Mouse (Mus musculus) adrenal gland, adult 18-20 months (tissue): ENCODE measurements at regions not wholly inside any gene's neighbourhood (a gene's known extent, or its start where the extent isn't known, plus 50 kb on each side); places are given as distances from the start of the nearest gene placed in this dataset.
"Not testable (repeated sequence)": the region's sequence is repeated elsewhere in the genome, so short reads cannot be mapped to it uniquely, and the experiment has no call there.

Experiments used
- DNase-seq, 2 experiments: peaks; one replicate each; pipeline ENCODE4 v3.0.0; 2021 to 2022; ENCODE audit warnings: low spot score in 2 of 2

DNA sequence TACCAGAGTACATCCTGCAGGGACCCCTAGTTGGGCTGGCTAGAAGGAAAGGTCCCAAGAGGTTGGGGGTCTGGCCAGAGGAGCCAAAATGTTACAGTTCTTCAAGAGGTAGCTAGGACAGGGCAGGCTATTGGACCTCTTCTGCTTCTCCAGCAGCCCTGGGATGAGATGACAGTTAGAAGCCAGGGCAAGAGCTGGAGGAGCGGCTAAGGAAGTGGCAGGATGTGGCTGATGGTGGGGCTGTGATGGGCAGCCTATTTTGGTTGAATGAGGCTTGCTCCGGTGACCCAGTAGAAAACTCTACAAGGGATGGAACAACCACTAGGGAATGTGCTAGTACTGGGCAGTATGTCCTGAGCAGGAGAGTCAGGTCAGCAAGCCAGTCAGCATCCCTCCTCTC, 82.8 kb downstream of the Ddx11 start:
- no peak for DNase-seq

DNA sequence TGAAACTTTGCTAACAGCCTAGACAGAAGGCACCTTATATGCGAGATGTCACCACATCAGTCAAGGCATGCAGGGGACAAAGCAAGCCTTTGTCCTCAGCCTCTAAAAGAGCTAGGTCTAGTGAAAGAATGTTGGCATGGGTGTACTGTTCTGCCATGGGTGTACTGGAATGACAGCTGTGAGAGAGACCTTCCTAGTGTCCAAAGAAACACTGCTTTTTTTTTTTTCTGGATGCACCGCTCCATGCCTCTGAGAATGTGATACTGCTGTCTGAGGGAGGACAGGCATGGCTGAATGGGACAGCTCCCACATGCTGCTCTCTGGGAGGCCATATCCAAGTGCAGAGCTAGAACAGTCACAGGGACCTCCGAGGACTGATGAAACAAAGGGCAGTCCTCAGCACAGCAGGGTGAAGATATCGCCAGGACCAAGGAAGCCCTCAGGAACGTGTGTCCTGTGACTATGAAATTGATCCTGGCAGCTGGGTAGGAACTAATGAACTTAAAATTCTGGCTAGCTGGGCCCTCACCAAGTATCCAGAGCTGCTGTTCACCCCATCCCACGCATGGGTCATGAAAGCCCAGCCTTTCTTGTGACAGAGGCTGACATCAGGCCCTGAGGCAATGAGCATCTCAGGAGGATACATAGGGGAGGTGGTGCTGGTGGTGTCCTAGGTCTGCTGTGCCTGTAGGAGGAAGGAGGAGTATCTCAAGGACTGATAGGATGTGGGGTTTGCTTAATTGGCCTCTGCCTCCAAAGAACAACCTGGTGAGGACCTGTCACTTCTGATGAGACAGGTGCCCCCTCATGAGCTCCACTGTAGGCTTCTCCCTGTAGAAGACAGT, 84.6 kb downstream of the Ddx11 start:
- not testable (repeated sequence) for DNase-seq

DNA sequence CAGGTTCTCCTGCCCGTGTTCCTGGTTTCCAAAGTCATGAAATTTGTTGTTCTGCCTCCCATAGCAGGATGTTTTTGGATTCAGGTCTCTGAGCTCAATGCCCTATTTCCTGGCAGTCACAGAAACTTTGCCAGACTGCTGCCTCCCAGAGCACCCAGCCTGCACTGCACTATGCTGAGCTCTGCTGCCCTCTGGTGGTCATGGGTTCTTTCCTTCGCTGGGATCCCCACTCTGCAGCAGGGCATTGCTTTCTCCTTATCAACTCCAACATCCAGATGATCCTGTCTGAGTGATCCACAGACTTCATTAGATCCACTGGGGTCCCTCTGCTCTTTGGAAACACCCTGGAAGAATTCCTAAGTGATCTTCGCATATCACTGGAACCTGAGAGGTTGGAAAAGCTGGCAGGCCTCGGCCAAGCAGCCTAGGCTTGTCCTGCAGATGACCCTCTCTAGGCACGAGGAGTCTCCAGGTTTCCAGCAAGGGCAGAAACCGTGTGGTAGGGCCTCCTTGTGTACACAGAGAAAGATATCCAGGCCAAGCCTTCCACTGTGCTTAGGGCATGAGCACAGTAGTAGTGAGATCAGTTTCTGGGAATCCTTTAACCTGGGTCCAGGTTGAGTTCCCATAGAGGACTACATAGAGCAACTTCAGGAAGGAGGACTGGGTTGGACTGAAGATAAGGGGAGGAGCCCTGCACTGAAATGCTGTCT, 85.6 kb downstream of the Ddx11 start:
- not testable (repeated sequence) for DNase-seq

DNA sequence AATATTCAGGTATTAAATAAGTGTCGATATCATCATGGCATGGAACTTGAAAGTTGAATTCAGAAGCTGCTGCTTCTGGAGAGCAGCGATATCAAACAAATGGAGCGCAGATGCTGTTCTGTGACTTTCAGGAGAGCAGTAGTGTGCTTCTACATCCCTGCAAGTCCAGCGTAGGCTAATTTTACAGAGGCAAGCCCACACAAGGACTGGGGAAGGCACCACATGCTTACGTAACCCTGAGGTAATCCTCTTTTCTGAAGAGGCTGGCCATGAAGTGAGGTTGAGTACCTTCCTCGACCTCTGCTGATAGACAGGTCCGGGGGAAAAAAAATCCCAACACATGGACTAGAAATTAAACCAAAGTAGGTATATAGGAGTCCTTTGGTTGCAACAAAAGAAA, 88.2 kb downstream of the Ddx11 start:
- no peak for DNase-seq

DNA sequence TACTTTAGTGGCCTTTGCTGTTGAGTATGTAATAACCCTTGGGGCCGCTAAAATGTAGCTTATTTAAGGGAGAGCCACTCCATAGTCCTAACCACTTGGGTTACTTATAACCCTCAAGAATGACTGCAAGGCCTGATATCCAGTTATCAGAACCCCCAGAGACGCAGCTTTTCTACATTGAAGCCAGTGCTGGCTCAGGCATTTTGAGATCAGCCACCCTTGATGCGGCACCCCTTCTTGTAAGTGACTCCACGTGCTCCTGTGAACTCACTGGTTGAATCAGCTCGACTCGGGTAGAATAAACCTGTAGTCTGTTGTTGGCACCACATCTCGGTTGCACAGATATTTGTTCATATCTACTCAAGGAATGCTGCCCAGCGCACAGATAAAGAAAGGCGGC, 89.3 kb downstream of the Ddx11 start:
- no peak for DNase-seq

DNA sequence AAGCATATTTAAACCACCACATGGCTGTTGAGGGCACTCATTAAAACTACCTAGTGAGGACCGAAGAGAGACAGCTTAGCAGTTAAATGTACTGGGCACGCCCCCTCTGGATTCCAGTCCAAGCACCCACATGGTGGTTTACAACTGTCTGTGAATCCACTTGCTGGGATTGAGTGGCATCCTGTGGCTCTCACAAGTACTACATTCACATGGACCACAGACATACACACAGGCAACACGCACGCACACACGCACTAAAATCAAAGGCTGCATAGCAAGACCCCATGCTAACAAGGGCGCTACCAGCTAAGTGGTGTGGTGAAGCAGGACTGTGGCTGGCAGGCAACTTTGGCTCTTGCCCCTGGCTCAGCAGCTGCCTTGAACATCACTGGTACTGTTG, 95.0 kb downstream of the Ddx11 start:
- DNase-seq, result no peak

DNA sequence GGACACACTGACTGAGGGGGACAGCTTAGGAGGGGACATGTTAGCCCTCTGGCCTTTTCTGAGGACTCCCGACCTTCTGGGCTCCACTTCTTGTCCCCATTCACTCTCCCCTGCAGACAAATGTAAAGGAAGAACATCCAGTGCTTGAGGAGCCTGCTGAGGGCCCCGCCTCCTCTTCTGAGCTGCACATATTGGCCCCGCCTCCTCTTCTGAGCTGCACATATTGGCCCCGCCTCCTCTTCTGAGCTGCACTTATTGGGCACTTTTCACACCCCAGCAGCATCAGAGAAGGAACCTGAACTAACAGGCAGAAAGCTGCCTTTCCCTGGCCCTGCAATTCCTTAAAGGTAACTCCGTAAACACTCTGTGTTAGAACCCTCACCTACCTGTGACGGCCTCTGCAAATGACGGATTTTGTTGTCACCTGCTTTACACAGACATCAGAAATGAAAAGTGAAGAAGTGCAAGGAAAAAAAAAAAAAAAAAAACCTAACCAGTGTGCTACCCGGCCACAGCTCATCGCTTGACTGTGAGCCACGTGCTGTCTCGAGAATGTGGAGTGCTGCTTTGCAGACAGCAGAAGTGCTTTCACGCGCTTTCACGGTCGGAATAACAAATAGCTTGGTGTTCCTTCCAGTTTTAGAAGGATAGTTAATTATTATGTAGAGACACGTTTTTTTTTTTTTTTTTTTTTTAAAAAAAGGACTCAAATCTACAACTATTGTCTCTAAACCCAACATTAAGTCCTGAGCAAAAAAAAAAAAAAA, 96.5 kb downstream of the Ddx11 start:
- DNase-seq, result no peak

DNA sequence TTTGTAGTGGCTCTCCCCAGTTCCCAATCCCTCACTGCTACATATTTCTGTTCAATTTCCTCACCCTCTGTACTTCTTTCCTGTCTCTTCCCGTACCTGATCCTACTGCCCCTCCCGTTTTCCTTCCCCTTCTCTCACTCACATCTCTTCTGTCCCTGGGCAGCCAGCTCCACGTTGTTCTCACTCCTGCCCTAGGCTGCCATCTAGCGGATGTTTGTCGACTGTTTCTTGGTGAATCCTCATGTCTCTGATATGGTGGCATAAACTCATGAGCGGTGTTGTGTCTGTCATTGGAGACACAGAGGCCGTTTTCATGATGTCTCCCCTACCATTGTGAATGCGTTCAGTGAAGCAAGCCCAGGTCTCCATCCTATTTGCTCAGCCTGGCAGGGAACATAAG, 97.9 kb downstream of the Ddx11 start:
- DNase-seq, result peak; percentile 38 to 48

DNA sequence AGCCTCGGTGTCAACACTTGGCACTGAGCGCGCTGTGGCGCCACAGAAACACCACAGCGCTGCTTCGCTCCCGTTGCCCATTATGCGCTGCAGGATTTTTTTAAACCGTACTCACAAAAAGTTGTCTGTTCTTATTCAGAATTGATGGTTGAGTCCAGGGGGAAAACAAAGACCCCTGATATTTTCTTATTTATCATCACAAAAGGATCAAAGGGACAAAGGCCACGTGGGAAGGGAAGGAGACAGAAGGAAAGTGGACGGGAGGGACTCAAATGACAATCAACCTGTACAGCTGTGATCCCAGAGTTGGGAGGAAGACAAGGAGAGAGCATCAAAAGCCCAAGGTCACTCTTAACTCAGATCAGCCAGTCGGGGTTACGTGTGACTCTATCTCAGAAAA, 100.4 kb downstream of the Ddx11 start:
- DNase-seq, result no peak

DNA sequence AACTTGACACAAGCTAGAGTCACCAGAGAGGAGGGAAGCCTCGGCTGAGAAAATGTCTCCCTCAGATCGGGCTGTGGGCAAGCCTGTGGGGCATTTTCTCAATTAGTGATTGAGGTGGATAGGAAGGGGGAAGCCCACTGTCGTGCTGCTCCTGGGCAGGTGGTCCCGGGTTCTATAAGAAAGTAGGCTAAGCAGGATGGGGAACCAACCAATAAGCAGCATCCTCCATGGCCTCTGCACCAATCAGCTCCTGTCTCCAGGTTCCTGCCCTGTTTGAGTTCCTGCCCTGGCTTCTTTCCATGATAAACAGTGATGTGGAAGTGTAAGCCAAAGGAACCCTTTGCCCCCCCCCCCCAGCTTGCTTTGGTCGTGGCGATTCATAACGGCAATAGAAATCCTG, 100.9 kb downstream of the Ddx11 start:
- DNase-seq, result no peak

DNA sequence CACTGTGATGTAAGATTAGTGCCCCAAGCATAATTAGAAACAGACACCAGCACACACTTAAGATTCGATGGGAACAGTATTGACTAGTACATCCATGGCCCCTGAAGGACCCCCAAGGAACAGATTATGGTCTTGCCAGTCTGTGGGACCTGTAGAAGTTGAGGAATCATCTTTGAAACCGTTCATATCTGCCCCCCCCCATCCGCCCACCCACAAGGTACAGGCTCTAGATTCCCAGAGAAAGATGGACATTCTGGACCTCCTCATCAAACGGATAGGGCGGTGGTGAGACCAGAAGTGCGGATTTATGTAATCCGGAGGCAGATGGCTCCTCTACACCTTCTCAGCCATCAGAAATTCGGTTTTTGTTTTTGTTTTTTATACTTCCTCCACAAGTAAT, 109.1 kb downstream of the Ddx11 start:
- no peak for DNase-seq

DNA sequence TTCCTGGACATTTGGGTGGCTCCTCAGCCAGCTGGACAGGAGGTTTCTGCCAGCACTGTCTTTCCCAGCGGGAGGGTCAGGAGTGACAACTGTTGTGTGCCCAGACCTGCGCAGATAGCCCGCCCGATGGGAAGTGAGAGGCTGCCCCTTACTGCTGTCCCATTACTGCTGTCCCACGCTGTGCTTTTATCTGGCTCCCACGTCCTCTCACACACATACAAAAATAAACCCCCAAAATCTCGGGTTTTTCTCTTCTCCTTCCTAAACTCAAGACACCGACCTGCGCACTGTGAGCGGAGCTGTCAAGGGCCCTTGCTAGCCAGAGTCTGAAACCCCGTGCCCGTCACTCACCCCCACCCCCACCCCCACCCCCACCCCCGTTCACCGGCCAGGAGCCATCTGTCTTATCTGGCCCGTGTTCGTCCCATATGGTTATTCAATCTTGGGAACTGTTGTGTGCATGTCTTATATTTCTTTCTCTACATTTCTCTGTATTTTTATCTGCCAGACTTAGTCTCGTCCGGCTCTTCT, 109.6 kb downstream of the Ddx11 start:
- DNase-seq, result no peak

DNA sequence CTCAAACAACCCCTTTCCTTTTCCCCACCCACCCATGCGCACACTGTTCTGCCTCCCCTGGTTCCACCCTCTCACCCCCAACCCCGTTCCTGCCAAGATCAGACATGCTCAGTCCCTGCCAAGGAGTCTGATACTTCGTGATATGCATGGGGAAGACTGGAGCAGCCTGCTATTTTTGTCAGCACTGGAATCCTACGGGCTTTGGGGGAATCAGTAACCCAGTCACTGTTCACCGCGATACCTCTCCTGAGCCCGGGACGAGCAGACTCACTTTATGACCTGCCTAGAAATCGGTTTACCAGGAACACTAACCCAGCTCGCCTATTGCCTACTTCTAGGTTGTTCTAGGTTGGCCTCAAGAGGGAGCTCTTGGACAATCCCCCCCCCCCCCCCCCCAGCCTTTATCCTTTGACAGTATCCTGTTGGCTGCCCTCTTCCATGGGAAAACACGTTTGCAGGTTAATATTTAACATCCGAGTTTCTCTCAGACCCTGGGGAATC, 110.2 kb downstream of the Ddx11 start:
- DNase-seq, result no peak

DNA sequence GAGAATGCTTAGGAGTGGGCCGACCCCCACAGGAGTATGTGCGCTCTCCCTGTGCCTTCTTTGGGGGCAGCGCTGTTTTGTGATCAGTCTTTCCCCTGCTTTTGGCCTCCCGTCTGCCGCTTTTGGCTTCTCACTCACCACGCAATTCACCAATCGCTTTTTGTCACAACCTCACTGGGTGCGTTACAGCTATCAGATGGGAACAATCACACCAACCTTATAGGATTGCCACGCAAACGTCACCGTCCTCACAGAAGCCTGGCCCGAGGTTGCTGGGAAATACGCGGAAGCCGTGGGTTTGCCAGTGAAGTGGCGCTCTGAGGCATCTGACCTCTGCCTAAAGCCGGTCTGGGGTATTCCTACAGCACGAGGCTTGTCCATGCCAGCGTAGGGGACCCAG, 111.1 kb downstream of the Ddx11 start:
- DNase-seq, result no peak

DNA sequence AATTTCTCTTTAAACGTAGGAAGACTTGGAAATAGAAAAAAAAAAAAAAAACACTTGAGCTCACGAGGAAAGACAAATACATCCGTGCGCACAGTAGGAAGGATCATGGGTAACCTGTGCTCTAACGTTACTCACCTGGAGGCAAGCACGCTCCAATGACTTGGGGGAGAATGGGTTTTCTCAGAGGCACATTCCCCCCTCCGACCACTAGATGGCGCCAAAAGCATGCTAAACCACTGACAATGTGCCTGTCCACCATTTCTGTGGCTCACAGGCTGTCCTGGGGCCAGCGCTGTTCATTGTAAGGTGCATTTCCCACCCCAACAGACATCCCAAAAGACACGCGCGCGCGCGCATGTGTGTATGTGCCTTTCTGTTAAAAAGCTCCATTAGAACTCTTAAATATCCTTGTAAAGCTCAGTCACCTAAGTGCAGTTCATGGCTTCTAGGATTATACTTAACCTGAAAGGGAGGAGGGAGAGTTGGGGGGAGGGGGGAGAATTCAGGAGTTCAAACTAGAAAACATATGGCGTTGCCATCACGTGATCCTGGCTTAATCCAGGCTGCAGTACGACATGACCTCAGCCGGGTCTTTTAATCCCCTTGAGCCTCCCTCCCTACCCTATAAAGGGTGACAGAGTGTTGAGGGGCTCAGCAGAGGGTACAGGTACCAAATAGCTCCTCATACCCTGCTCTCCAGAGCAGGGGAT, 111.9 kb downstream of the Ddx11 start:
- peak; percentile 86 to 90 for DNase-seq

DNA sequence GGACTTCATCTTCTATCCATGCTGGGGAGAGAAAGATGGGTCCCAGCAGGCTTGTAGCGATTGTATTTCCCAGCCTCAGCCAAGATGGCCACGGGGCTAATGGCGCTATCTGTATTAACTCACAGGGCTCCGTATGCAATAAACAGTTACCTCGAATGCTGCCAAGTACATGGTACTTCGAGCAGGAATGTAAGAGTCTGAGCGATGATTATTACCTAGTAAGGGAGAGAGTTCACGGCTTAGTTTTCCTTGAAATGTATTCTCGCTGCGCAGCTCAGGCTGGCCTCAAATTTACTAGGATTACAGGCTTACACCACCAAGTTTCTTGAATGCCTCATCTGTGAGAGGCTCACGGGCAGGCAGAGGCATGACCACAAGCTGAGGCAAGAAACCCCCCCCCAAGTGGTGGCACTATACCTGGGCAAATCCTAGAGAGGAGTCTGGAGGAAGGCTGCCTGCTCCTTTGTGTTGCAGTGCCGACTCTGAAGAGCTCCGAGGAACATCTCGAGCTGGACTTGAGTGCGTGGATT, 112.6 kb downstream of the Ddx11 start:
- no peak for DNase-seq

DNA sequence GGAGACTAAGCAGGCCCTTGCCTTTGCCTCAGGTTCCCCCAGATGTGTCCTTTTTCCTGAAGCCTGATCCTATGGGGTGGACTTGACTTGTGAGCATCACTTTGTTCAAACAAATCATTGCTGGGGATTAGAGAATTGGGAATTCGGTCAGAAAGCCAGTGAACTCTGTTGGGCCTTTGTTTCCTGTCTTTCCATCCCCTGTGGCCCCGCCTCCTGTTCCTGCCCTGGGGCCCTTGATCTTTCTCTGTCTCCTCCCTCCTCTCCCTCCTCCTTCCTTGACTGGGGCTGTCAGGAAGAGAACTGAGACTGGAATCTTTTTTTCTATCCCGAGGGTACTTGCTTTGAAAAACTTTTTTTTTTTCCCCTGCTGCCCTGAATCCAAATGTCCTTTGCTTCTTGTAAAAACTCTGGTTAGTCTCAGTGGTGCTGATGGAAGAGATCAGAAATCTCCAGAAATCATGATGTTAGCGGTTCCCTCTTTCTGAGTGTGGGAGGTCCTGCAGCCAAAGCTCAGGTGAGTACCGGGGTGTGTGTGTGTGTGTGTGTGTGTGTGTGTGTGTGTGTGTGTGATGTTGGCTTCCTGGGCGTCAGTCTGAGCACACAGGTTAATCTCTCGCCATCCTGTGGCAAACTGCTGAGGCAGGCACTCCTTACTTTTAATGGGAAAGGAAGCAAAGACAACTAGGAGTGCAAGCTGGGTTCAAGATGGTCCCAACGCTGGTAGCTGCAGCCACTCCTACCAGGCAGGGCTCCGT, 118.7 kb downstream of the Ddx11 start:
- peak; percentile 28 to 30 for DNase-seq

DNA sequence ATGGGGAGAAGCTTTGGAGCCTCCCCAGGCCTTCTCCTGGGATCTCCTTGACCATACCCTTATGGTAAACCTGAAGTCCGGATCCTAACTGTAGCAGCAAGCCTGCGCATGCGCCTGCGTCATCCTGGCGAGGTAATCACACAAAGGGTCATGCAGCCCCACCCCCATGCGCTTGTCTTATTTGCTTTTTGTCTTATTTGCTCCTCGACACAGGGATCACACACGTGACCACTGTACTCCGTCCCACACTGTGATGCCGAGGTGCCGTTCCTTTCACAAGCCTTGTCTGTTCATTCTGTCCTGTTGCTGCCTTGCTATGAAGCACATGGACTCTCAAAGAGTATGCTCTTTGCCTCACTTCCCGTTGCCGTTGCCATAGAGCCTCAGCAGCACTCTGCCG, 120.9 kb downstream of the Ddx11 start:
- DNase-seq, result no peak

DNA sequence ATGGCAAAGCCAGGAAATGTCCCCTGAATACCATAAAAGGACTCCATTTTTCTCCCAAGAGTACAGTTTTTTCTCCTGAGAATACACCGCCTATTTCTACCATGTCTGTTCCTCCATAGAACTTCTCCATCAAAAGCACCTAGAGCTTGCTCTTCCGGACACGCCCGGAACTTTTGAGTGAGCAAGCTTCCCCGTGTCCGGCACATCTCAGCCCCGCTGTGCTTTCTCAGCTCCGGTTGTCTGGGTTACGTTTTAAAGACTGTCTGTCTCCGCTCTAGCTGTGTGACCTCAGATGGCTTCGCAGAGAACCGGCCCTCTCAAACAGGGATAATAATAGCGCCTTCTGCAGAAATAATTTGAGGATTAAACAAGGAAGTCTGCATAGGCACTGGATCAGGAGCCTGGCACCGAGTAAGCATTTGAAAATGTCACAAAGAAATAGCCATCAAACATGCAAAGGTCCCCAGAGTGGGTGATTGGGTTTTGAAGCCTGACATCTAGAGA, 122.8 kb downstream of the Ddx11 start:
- no peak for DNase-seq

DNA sequence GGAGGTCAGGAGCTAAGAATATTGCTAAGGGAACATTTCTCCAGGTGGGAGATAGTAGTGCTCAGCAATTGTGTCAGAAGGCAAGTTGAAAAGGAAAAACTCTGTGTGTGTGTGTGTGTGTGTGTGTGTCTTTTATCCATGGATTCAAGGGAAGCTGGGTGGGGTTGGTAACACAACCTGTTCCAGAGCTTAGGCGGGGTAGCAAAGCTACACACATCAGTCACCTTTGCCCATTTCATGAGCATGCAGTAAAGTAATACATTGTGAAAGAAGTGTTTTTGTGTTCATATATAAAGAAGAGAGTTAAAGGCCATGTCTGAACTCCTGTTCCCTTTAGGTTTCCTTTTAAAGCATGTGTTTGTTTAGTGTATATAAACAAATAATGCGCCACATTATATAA, 128.2 kb downstream of the Ddx11 start:
- DNase-seq, result no peak
